Mouse (Mus musculus) inflammation-experienced regulatory T-cells (primary cell): ENCODE results near the gene Ccdc107. TPM values are rescaled to one million over a fixed set of nuclear protein-coding genes. Genes with fewer than 3 reads are reported as not detected.

ENCODE experiments used
- polyA plus RNA-seq, 2 experiments: library from polyadenylated mRNA; unstranded; fragments of 100-300 nt; shearing (Covaris generic); gene quantifications; one replicate each; pipeline ENCODE4 v1.2.1; 2017

Gene Ccdc107
- 10 to 100 TPM; 89.1 to 99.6 TPM for polyA plus RNA-seq

GRCm38 (mm10) chr4:43492821-43493185 is at the start of gene Ccdc107:
Ccdc107 (plus strand) TSS chr4:43492900.

GRCm38 (mm10) chr4:43454041-43454836 is 38.5 kb upstream of the Ccdc107 start, which contains the start of gene Cd72:
Cd72 (minus strand) TSS chr4:43454628.

GRCm38 (mm10) chr4:43483535-43484091 is 9.1 kb upstream of the Ccdc107 start, which contains the start of gene Sit1:
Sit1 (minus strand) TSS chr4:43483734.

GRCm38 (mm10) chr4:43499407-43500333 is 7.0 kb downstream of the Ccdc107 start, which contains the start of gene Arhgef39:
Arhgef39 (minus strand) TSS chr4:43499695.

GRCm38 (mm10) chr4:43506536-43507185 is 14.0 kb downstream of the Ccdc107 start, which contains the start of gene Car9:
Car9 (plus strand) TSS chr4:43506966.

Other genes starting within 250 kb of the Ccdc107 start
- gene Atp8b5, start 225.7 kb upstream of the Ccdc107 start, polyA plus RNA-seq = under 1 TPM; 0.16 to 0.72 TPM
- 1 to 10 TPM in 1 of 2 experiments, under 1 TPM in 1; 0.33 to 1.8 TPM for gene Rusc2, start 110.9 kb upstream of the Ccdc107 start, polyA plus RNA-seq
- under 1 TPM in 1 of 2 experiments, not detected in 1; 0.23 TPM for gene Fam166b, start 63.8 kb upstream of the Ccdc107 start, polyA plus RNA-seq
- gene Tesk1, start 51.0 kb upstream of the Ccdc107 start, polyA plus RNA-seq = 10 to 100 TPM; 54.6 to 94.4 TPM
- 10 to 100 TPM; 33.1 to 65.3 TPM for gene Cd72, start 38.3 kb upstream of the Ccdc107 start, polyA plus RNA-seq
- 100 to 1,000 TPM; 134 to 225 TPM for gene Sit1, start 9.2 kb upstream of the Ccdc107 start, polyA plus RNA-seq
- gene Arhgef39, start 6.8 kb downstream of the Ccdc107 start, polyA plus RNA-seq = 1 to 10 TPM; 3.8 to 5.5 TPM
- 1 to 10 TPM in 1 of 2 experiments, under 1 TPM in 1; 0.51 to 1.4 TPM for gene Car9, start 14.1 kb downstream of the Ccdc107 start, polyA plus RNA-seq
- under 1 TPM in 1 of 2 experiments, not detected in 1; 0.37 TPM for gene Tpm2, start 30.9 kb downstream of the Ccdc107 start, polyA plus RNA-seq
- gene Creb3, start 69.4 kb downstream of the Ccdc107 start, polyA plus RNA-seq = 10 to 100 TPM; 82.9 to 91.0 TPM
- 100 to 1,000 TPM; 223 to 237 TPM for gene Tln1, start 69.8 kb downstream of the Ccdc107 start, polyA plus RNA-seq
- 10 to 100 TPM; 12.9 to 21.1 TPM for gene Rgp1, start 85.8 kb downstream of the Ccdc107 start, polyA plus RNA-seq
- gene Gba2, start 86.0 kb downstream of the Ccdc107 start, polyA plus RNA-seq = 10 to 100 TPM; 43.6 to 49.6 TPM
- 1 to 10 TPM; 3.0 to 3.9 TPM for gene Msmp, start 91.6 kb downstream of the Ccdc107 start, polyA plus RNA-seq
- gene Npr2, start 139.0 kb downstream of the Ccdc107 start, polyA plus RNA-seq = under 1 TPM; 0.53 to 0.72 TPM
- under 1 TPM; 0.27 to 0.81 TPM for gene Spag8, start 160.7 kb downstream of the Ccdc107 start, polyA plus RNA-seq
- 10 to 100 TPM; 64.9 to 74.6 TPM for gene Hint2, start 163.6 kb downstream of the Ccdc107 start, polyA plus RNA-seq
- 1 to 10 TPM; 1.4 to 2.3 TPM for gene Tmem8b, start 176.1 kb downstream of the Ccdc107 start, polyA plus RNA-seq
- gene Fam221b, start 176.2 kb downstream of the Ccdc107 start, polyA plus RNA-seq = 1 to 10 TPM in 1 of 2 experiments, under 1 TPM in 1; 0.99 to 2.8 TPM
- gene Olfr70, start 207.9 kb downstream of the Ccdc107 start, polyA plus RNA-seq = not detected
- gene Olfr71, start 217.4 kb downstream of the Ccdc107 start, polyA plus RNA-seq = under 1 TPM in 1 of 2 experiments, not detected in 1; 0.10 TPM
- gene Hrct1, start 234.3 kb downstream of the Ccdc107 start, polyA plus RNA-seq = not detected
- 1 to 10 TPM in 1 of 2 experiments, under 1 TPM in 1; 0.48 to 1.3 TPM for gene Spaar, start 237.1 kb downstream of the Ccdc107 start, polyA plus RNA-seq